Mouse (Mus musculus) ovary, postnatal 36 days (tissue): ENCODE results near the gene Senp7.
"Not testable (repeated sequence)": the region's sequence is repeated elsewhere in the genome, so short reads cannot be mapped to it uniquely, and the experiment has no call there.

ENCODE experiments used
- DNase-seq: peaks from one replicate; pipeline ENCODE4 v3.0.0; 2022; ENCODE audit warnings: low spot score, mixed read lengths

Senp7 gene

GRCm38 (mm10) chr16:56048038-56048437 is at the start of gene Senp7:
Gene Senp7, plus strand, starts transcription at chr16:56048338.
- not testable (repeated sequence) for DNase-seq

GRCm38 (mm10) chr16:56006798-56007197 is 41.3 kb upstream of the Senp7 start:
- DNase-seq: no peak

GRCm38 (mm10) chr16:56008862-56009261 is 39.3 kb upstream of the Senp7 start:
- DNase-seq: no peak

- no peak for DNase-seq
Measured at GRCm38 (mm10) chr16:56012789-56013743, 35.1 kb upstream of the Senp7 start.

DNA sequence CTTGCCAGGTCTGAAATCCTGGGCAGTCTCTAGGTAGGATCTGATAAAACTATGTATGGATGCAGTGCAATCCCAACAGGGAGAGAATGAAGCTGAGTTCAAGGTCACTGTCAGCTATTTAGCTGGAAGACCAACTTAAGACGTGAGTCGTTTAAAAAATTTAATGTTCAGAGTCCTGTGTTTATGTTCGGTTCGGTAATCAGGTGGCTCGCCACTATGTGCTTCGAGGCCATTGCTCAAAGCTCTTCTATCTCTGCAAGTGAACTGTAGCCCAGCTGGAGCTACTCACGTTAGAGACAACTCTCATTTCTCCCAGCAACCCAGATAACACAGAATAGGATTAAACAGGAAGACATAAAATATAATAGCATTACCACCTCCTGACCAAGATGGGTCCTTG is 34.1 kb upstream of the Senp7 start:
- DNase-seq: no peak

- DNase-seq: no peak
Measured at GRCm38 (mm10) chr16:56019660-56020059, 28.5 kb upstream of the Senp7 start.

DNA sequence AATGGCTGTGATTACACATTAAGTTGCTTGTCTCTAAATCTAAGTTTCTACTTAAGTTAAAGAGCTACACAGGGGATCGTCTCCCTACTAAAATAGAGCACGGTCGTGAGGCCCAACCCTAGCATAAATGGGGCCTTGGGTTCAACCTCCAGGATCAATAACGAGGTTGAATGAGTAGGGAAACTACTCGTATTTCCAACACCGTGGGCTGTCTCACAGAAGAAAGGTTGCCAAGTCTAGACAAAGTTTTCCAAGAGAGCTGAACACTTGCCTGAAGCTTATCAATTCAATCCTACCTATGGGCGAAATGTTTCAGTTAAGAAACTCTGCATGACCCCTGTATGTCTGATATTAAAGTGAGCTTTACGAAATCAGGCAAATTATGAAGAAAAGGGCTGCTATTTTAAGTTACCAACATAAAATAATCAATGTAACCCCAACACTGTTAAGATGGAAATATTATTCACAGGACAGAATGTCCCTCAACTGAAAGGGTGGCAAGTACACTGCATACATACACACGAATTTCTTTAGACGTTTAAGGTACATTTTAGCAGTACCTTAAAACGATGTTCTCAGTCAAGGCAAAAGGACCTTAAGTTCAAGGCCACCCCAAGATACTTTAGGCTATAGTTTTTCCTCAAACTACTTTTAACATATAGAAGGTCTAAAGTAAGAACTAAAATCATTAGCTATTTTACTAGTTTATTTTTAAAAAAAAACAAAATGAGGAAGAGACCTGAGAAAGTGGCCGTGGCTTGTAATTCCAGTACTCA is 20.1 kb upstream of the Senp7 start:
- DNase-seq: no peak

- DNase-seq: no peak
Measured at GRCm38 (mm10) chr16:56028722-56029551, 19.2 kb upstream of the Senp7 start.

DNA sequence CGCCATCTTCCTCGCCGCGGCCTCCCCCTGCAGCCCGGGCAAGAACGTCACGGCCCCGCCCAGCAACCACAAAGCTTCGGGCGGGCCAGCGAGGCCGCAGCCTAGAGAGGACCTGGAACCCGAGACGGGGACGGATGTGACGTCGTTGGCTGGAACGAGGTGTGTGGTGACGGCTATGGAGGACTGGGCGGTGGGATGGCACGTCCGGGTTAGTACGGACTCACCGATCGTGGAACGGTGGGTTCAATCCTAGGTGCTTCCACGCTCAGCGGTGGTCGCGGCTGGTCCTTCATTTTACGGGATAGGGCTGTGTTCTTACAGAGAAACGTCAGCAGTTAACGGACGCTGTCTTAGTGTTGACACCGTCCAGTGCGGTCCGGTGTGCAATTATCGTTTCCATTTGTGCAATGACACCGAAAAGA is 18.5 kb upstream of the Senp7 start, which contains the start of gene Pcnp:
TSS of gene Pcnp (minus strand) at position 79 of the 422 bp plus-strand sequence.
- peak; percentile 97 for DNase-seq

- DNase-seq: no peak
Measured at GRCm38 (mm10) chr16:56034566-56034965, 13.6 kb upstream of the Senp7 start.

DNA sequence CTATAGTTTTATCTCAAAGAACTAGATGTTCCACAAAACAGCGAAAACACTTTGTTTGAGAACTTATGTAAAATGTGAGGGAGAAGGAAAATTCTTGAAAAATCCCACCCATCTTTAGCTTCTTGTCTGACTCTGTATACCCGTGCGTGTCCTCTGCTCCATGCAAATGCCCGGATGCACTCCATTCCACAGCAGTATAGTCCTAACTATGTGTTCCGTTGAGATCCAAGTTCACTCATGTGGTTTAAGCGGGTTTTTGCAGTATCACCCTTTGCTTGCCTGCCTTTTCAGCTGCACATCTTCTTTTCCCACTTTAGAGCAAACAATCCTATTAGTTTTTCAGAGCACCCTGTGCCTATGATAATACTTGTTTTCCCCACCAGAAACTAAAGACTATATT is 11.6 kb upstream of the Senp7 start:
- DNase-seq: no peak

DNA sequence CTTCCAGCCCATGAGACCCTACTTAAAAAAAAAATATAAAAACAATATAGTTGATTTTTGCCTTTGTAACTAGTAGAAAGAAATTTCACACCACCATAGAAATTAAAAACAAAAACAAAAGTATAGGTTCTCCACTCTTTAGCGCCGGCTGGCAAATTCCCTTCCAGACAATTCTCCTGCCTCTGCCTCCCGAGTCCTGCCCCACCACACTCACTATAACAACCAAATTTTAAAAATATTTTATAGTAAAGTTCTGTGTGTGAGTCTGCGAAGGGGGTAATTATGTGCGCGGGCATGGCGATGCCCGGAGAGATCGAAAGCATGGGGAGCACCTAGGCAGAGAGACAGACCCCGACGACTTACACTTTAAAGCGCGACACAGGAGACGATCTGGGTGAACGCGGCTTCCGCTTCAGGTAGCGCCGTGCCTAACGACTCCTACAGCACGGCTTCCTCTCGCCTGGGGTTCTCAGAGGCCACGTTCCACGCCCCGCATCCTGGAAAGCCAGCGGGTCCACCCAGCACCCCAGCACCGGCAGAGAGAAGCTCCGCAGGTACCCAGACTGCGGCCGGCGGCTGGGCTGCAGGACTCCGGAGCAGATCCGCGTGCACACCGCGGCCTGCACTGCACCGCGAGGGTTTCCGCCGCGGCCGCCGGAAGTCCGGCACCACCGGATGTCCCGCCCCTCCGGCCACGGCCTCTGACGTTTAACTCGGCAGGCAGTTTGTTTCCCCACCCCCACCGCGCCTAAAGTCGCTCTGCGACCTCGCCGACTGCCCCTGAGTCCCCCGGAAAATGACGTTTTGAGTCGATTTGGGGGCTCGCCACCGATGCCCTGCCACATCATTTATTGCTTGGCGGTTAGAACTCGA is 10.8 kb upstream of the Senp7 start, which contains the start of gene Trmt10c:
TSS of gene Trmt10c (minus strand) at position 682 of the 873 bp plus-strand sequence.
- peak; percentile 92 for DNase-seq

DNA sequence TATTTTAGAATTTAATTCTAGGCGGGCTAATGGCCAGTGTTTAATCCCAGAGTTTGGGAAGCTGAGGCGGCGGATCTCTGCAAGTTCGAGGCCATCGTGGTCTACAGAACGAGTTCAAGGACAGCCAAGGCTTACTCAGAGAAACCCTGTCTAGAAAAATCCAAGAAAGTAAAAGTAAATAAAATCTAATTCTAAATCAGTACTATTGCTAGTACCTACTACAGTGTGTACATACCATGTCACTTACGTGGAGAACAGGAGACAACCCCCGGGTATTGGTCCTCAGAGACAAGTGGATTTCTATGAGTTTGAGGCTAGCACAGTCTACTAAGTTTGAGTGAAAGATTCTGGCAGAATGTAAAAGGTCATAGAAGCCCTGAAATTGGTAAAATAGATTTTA is 10.0 kb upstream of the Senp7 start:
- no peak for DNase-seq

DNA sequence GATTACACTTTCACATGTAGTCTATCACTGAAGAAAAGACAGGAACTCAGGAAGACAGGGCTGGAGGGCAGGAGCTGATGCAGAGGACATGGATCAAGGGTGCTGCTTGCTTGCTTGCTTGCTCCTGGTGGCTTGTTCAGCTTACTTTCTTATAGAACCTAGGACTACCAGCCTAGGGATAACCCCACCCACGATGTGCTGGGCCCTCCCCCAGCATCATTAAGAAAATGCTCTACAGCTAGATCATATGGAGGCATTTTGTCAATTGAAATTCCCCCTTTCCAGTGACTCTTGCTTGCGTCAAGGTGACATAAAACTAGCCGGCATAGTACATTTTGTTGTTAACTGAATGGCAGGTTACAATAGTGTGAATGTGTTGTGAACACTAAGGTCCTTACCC is 7.8 kb downstream of the Senp7 start:
- no peak for DNase-seq

- DNase-seq: no peak
Measured at GRCm38 (mm10) chr16:56056944-56057590, 8.9 kb downstream of the Senp7 start.

GRCm38 (mm10) chr16:56058151-56058550 is 10.0 kb downstream of the Senp7 start:
- no peak for DNase-seq

GRCm38 (mm10) chr16:56061995-56062594 is 14.0 kb downstream of the Senp7 start:
- no peak for DNase-seq

GRCm38 (mm10) chr16:56062981-56063380 is 14.8 kb downstream of the Senp7 start:
- no peak for DNase-seq

DNA sequence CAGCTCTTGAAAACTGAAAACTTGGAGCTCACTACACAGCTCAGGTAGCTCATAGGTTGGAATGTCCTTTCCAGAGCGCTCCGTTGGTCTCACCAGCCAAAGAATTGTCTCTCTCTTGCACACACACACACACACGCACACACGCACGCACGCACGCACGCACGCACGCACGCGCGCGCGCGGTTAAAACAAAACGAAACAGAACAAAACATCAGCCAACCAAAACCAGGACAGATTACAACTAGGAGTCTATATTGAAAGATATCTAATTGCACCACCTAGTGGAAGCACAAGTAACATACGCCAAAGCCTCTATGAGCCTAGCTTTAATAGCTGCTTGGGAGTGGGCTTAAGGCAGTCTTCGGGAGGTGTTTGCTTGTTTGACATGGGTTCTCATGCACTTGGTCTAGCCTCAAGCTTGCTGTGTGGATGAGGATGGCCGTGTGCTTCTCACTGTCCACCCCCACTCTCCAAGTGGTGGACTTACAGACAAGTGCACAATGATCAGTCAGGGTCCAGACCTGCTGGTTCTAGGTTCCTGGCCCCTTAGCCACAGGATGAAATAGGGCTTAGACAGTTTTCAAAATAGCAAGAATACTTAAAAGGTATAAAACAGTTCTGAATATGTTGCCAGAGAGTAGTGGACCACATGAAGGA is 16.3 kb downstream of the Senp7 start:
- DNase-seq: peak; percentile 52
